Mouse (Mus musculus): ENCODE results near the gene Ints3.

DNA sequence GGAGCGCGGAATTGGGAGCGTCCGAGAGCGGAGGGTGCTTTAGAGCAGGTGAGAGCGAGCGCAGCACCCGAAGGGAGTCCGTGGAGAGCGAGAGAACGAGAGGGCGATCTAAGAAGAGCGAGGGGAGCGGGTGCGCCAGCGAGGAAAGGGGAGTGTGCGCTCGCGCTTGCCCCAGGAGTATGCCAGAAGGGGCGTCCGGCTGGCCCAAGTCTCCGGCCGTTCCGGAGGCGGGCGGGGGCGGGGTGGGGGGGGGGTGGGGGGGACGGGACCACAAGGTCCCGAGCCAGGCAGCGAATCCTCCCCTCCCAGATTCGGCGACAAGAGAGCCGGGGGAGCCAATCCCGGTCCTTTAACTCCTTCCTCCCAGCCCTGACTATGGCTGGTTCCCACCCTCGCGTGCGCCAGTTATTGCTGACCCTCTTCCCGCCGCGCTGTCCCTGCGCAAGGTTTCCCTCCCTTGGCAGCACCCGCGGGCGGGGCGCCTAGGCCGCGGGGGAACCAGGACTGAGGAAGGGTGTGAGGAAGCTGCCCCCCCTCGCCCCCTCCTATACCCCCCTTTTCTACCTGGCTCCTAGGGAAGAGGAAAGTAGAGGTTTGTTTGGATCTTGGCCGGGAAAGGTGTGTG, 32.4 kb upstream of the Ints3 start, which contains the start of gene Npr1:
- TF ChIP-seq POLR2A (IDR thresholded peaks at IDR 0.05; ENCODE audit: extremely low read depth, insufficient read depth, low read length) (0 out of 2 replicates have a peak, but pooled peaks have one; percentile 35), CTCF (IDR thresholded peaks at IDR 0.05; ENCODE audit: low read depth, low read length) (no peak)

Measured in liver, adult 2 months (tissue).